Mouse (Mus musculus) embryonic facial prominence, embryonic 10.5 days (tissue): ENCODE results near the gene Gm8453. TPM values are rescaled to one million over a fixed set of nuclear protein-coding genes. Genes with fewer than 3 reads are reported as not detected.
"Not testable (repeated sequence)": the region's sequence is repeated elsewhere in the genome, so short reads cannot be mapped to it uniquely, and the experiment has no call there.

Source experiments
- DNase-seq: peaks from one replicate; pipeline ENCODE4 v3.0.0-alpha.2; 2017; ENCODE audit warnings: low spot score
- H3K27ac ChIP-seq: fragments of 300-500 bp; sonication (generic); replicated peaks from 2 replicates; pipeline ENCODE4 v1.5.1; 2016; ENCODE audit warnings: mild to moderate bottlenecking
- H3K27me3 ChIP-seq: fragments of 300-500 bp; sonication (generic); replicated peaks from 2 replicates; pipeline ENCODE4 v1.6.1; 2016; ENCODE audit warnings: low read depth, mild to moderate bottlenecking; ENCODE audit not compliant: poor library complexity, severe bottlenecking
- H3K36me3 ChIP-seq: fragments of 300-500 bp; sonication (generic); replicated peaks from 2 replicates; pipeline ENCODE4 v1.6.1; 2016; ENCODE audit warnings: mild to moderate bottlenecking, moderate library complexity
- H3K4me1 ChIP-seq: fragments of 300-500 bp; sonication (generic); 2 replicates; pipeline ENCODE4 v1.6.1; 2016
- H3K4me3 ChIP-seq: fragments of 300-500 bp; sonication (generic); 2 replicates; pipeline ENCODE4 v1.5.1; 2016; ENCODE audit warnings: mild to moderate bottlenecking, moderate library complexity
- H3K9me3 ChIP-seq: fragments of 300-500 bp; sonication (generic); 2 replicates; pipeline ENCODE4 v1.6.1; 2016; ENCODE audit warnings: mild to moderate bottlenecking
- WGBS: fragments of 180-500 bp; shearing (Covaris S2); methylation state at CpG from one replicate; pipeline ENCODE4 v1.1.7; 2016; 5-methylcytosine and 5-hydroxymethylcytosine counted together
- polyA plus RNA-seq: library from polyadenylated mRNA; unstranded; fragments of >200 nt; fragmentation: Nextera tagmentation; extraction: Ambion mirVana; gene quantifications from 2 replicates; pipeline ENCODE4 v1.2.1, GENCODE M21; 2016

The Gm8453 gene
- polyA plus RNA-seq = not detected in 2 replicates

DNA sequence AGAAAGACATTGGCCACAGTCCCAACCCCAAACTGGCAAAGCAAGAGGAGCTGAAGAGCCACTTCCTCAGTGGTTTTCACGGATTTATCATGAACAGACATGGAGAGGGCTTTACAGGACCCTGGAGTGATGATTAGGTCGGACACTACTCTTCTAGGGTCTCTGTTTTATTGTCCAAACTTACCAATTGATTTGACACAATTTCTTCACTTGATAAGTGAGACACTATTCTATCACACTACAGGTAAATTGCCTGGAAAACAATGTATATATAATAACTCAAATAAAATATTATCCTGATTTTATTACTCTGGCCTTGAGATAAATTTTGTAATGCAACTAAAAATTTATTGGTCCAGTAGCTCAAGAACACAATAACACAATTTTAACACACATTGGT, at the start of gene Gm8453:
Gm8453 (minus strand) TSS at position 101 of the 400 bp plus-strand sequence.
- DNase-seq, H3K9me3 ChIP-seq, H3K4me3 ChIP-seq, H3K36me3 ChIP-seq, H3K27ac ChIP-seq, H3K27me3 ChIP-seq, H3K4me1 ChIP-seq: not testable (repeated sequence)
- WGBS = 30% methylated on average over 2 of the region's 2 CpGs

DNA sequence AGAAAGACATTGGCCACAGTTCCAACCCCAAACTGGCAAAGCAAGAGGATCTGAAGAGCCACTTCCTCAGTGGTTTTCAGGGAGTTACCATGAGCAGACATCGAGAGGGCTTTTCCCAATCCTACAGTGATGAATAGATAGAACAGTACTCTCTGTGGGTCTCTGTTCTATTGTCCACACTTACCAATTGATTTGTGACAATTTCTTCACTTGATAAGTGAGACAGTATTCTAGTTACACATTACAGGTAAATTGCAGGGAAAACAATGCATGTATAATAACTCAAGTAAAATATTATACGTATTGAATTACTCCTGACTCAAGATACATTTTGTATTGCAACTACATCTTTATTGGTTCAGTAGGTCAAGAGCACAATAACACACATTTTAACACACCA, 28.1 kb downstream of the Gm8453 start, which contains the start of gene Gm8653:
Gm8653 (minus strand) TSS at position 101 of the 400 bp plus-strand sequence.
- H3K27me3 ChIP-seq, H3K4me3 ChIP-seq, H3K27ac ChIP-seq, H3K9me3 ChIP-seq, H3K36me3 ChIP-seq, H3K4me1 ChIP-seq, DNase-seq: not testable (repeated sequence)
- WGBS = no CpG with 5 or more reads among the region's 2 CpGs

DNA sequence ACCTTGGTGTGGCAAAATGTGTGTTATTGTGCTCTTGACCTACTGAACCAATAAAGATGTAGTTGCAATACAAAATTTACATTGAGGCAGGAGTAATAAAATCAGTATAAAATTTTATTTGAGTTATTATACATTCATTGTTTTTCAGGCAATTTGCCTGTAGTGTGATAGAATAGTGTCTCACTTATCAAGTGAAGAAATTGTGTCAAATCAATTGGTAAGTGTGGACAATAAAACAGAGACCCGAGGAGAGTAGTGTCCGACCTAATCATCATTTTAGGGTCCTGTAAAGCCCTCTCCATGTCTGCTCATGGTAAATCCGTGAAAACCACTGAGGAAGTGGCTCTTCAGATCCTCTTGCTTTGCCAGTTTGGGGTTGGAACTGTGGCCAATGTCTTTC, 40.2 kb downstream of the Gm8453 start, which contains the start of gene Vmn1r143:
Vmn1r143 (plus strand) TSS at position 301 of the 400 bp plus-strand sequence.
- H3K36me3 ChIP-seq = not testable (repeated sequence)

More for the DNA sequence above, 40.2 kb downstream of the Gm8453 start, which contains the start of gene Vmn1r143:
- H3K9me3 ChIP-seq, H3K4me1 ChIP-seq, DNase-seq, H3K27ac ChIP-seq, H3K4me3 ChIP-seq, H3K27me3 ChIP-seq: not testable (repeated sequence)
- no CpG with 5 or more reads among the region's 3 CpGs for WGBS

Other genes with a start within 250 kb of the Gm8453 start
- not detected in 2 replicates for gene Vmn1r137, start 234.9 kb downstream of the Gm8453 start, polyA plus RNA-seq
- gene Vmn1r138, start 200.6 kb downstream of the Gm8453 start, polyA plus RNA-seq = not detected in 2 replicates
- not detected in 2 replicates for gene Gm6176, start 173.2 kb downstream of the Gm8453 start, polyA plus RNA-seq
- not detected in 2 replicates for gene Vmn1r139, start 160.4 kb downstream of the Gm8453 start, polyA plus RNA-seq
- not detected in 2 replicates for gene Gm16451, start 111.2 kb downstream of the Gm8453 start, polyA plus RNA-seq
- gene Gm10666, start 94.7 kb downstream of the Gm8453 start, polyA plus RNA-seq = not detected in 2 replicates
- not detected in 2 replicates for gene Vmn1r142, start 65.4 kb downstream of the Gm8453 start, polyA plus RNA-seq
- gene Vmn1r143, start 40.1 kb downstream of the Gm8453 start, polyA plus RNA-seq = not detected in 2 replicates
- not detected in 2 replicates for gene Gm8653, start 28.2 kb downstream of the Gm8453 start, polyA plus RNA-seq
- gene Gm4187, start 100.2 kb upstream of the Gm8453 start, polyA plus RNA-seq = not detected in 2 replicates
- not detected in 2 replicates for gene Gm8660, start 141.6 kb upstream of the Gm8453 start, polyA plus RNA-seq
- not detected in 2 replicates for gene Vmn1r148, start 184.1 kb upstream of the Gm8453 start, polyA plus RNA-seq
- not detected in 2 replicates for gene Vmn1r149, start 208.7 kb upstream of the Gm8453 start, polyA plus RNA-seq
- gene Gm10665, start 234.6 kb upstream of the Gm8453 start, polyA plus RNA-seq = not detected in 2 replicates